Mouse (Mus musculus) kidney, postnatal 0 days (tissue): ENCODE data around the gene Sp2. TPM values are rescaled to one million over a fixed set of nuclear protein-coding genes. Genes with fewer than 3 reads are reported as not detected.

Experiments used
- ATAC-seq: fragments of 200-750 bp; cut with Nextera tagmentation; replicated peaks from 2 replicates; pipeline ENCODE4 v1.8.0; 2017; ENCODE audit warnings: low read depth, moderate number of reproducible peaks, moderate TSS enrichment, moderate library complexity; ENCODE audit not compliant: low FRiP score
- DNase-seq: peaks from one replicate; pipeline ENCODE4 v3.0.0-alpha.2; 2016; ENCODE audit warnings: low spot score
- H3K27ac ChIP-seq: fragments of 300-500 bp; sonication (generic); 2 replicates; pipeline ENCODE4 v1.5.1; 2014; ENCODE audit warnings: mild to moderate bottlenecking
- H3K27me3 ChIP-seq: fragments of 300-500 bp; sonication (generic); 2 replicates; pipeline ENCODE4 v1.6.1; 2014; ENCODE audit warnings: low read length, mixed read lengths; ENCODE audit not compliant: insufficient read depth
- H3K36me3 ChIP-seq: fragments of 300-500 bp; sonication (generic); 2 replicates; pipeline ENCODE4 v1.6.1; 2014; ENCODE audit warnings: low read length, mixed read lengths; ENCODE audit not compliant: insufficient read depth
- H3K4me1 ChIP-seq: fragments of 300-500 bp; sonication (generic); replicated peaks from 2 replicates; pipeline ENCODE4 v1.6.1; 2014; ENCODE audit warnings: antibody characterized with exemption, low read length, mixed read lengths; ENCODE audit not compliant: insufficient read depth
- H3K4me2 ChIP-seq: fragments of 300-500 bp; sonication (generic); 2 replicates; pipeline ENCODE4 v1.6.1; 2014; ENCODE audit warnings: mild to moderate bottlenecking, low read length, moderate library complexity, mixed read lengths
- H3K4me3 ChIP-seq: fragments of 300-500 bp; sonication (generic); replicated peaks from 2 replicates; pipeline ENCODE4 v1.5.1; 2014; ENCODE audit warnings: low read depth, low read length
- H3K9ac ChIP-seq: fragments of 300-500 bp; sonication (generic); 2 replicates; pipeline ENCODE4 v1.6.1; 2014; ENCODE audit warnings: low read depth, low read length
- H3K9me3 ChIP-seq: fragments of 300-500 bp; sonication (generic); replicated peaks from 2 replicates; pipeline ENCODE4 v1.6.1; 2016; ENCODE audit warnings: low read length, inconsistent platforms, mixed read lengths
- CTCF ChIP-seq: IDR thresholded peaks from 2 replicates; pipeline ENCODE4 v1.5.1; 2016; ENCODE audit warnings: antibody characterized with exemption, low read depth, mild to moderate bottlenecking, moderate library complexity
- WGBS: fragments of 180-500 bp; shearing (Covaris S2); extraction: QIAGEN DNeasy Blood & Tissue Kit; methylation state at CpG from one replicate; pipeline ENCODE4 v1.1.7; 2014; 5-methylcytosine and 5-hydroxymethylcytosine counted together
- polyA plus RNA-seq: library from polyadenylated mRNA; unstranded; fragments of >200 nt; fragmentation: Nextera tagmentation; extraction: Ambion mirVana; gene quantifications from 2 replicates; pipeline ENCODE4 v1.2.1, GENCODE M21; 2015

The Sp2 gene
- polyA plus RNA-seq, 1 experiment from 2014 or later, result 16.3 TPM

- H3K27me3 ChIP-seq, result peaks cover 19% of the 10 kb centered on the region
- no peak for DNase-seq
- H3K4me3 ChIP-seq, result no peak overlapping the region
- 47% methylated on average over 10 of the region's 10 CpGs for WGBS
- no peaks in the 10 kb centered on the region for H3K9me3 ChIP-seq
- H3K4me1 ChIP-seq, result peaks cover 28% of the 10 kb centered on the region
- no peak for ATAC-seq
- H3K36me3 ChIP-seq, result no peaks in the 10 kb centered on the region
- no peak overlapping the region for H3K9ac ChIP-seq
- no peak for TF ChIP-seq CTCF
- H3K27ac ChIP-seq, result no peak overlapping the region
- peak overlapping the region; percentile 53; the same call in 1 of the 2 replicates for H3K4me2 ChIP-seq
Observed at GRCm38 (mm10) chr11:97024977-97025376, 42.2 kb upstream of the Sp2 start.

DNA sequence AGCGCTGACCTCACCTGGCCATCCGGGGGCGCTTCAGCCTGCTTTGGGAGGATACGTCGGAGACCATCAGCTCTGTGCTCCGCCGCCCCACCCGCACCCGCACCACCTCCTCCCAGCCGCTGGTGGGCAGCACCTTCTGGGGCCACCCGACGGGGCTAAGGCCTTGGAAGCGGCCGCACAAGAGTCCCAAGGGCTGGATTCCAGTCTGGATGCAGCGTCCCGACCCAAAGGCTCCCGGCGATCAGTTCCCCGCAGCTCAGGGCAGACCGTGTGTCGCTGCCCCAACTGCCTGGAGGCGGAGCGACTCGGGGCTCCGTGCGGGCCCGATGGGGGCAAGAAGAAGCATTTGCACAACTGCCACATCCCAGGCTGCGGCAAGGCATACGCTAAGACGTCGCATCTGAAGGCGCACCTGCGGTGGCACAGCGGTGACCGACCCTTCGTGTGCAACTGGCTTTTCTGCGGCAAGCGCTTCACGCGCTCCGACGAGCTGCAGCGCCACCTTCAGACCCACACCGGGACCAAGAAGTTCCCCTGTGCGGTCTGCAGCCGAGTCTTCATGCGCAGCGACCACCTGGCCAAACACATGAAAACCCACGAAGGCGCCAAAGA is 39.2 kb upstream of the Sp2 start:
- peaks cover 35% of the 10 kb centered on the region for H3K4me1 ChIP-seq
- 1% methylated on average over 50 of the region's 50 CpGs for WGBS
- peaks cover 36% of the 10 kb centered on the region for H3K27me3 ChIP-seq
- peak; percentile 42 for ATAC-seq
- peak overlapping the region; percentile 78 for H3K9ac ChIP-seq
- peak; percentile 78 for DNase-seq
- H3K27ac ChIP-seq, result 0 out of 2 replicates have a peak overlapping the region, but pooled peaks have one; percentile 8
- no peaks in the 10 kb centered on the region for H3K36me3 ChIP-seq
- H3K4me3 ChIP-seq, result peak overlapping the region; percentile 48
- H3K9me3 ChIP-seq, result no peaks in the 10 kb centered on the region
- H3K4me2 ChIP-seq, result peak overlapping the region; percentile 92
- peak; percentile 65 for TF ChIP-seq CTCF

GRCm38 (mm10) chr11:97021121-97021765 is 38.5 kb upstream of the Sp2 start:
- Histone ChIP-seq H3K27me3 (peaks cover 43% of the 10 kb centered on the region), H3K4me2 (peak overlapping the region; percentile 92), H3K27ac (no peak overlapping the region), H3K4me3 (peak overlapping the region; percentile 48), H3K9ac (0 out of 2 replicates have a peak overlapping the region, but pooled peaks have one; percentile 78), H3K9me3 (no peaks in the 10 kb centered on the region), H3K4me1 (peaks cover 35% of the 10 kb centered on the region), H3K36me3 (no peaks in the 10 kb centered on the region)
- DNase-seq (no peak), ATAC-seq (peak; percentile 12; the same call in 1 of the 2 replicates)
- TF ChIP-seq CTCF, result no peak
- 2% methylated on average over 27 of the region's 27 CpGs for WGBS

DNA sequence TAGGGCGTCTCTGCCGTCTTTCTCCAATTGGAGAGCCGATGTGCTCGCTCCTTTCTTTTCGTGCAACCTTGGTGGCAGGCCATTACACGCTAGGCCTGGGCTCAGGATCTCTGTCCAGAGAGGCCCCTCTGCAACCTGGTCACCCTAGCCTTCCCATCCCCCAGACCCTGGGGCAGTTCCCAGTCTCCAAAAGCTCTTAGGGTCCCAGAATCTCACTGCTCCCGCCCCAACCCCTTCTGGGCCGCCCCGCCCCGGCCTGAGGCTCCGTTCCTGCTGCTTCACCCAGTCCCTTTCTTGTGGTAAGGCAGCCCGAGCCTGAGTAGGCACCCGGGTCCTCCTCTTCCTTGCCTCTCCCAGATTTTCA is 36.6 kb upstream of the Sp2 start:
- no peak for DNase-seq
- no peaks in the 10 kb centered on the region for H3K36me3 ChIP-seq
- peak overlapping the region; percentile 63; the same call in 1 of the 2 replicates for H3K4me2 ChIP-seq
- peak overlapping the region; percentile 40; the same call in 1 of the 2 replicates for H3K4me3 ChIP-seq
- WGBS, result 16% methylated on average over 13 of the region's 13 CpGs
- H3K9ac ChIP-seq, result no peak overlapping the region
- no peak overlapping the region for H3K27ac ChIP-seq
- no peak for ATAC-seq
- no peaks in the 10 kb centered on the region for H3K9me3 ChIP-seq
- peaks cover 55% of the 10 kb centered on the region for H3K27me3 ChIP-seq
- TF ChIP-seq CTCF, result no peak
- peaks cover 23% of the 10 kb centered on the region for H3K4me1 ChIP-seq

- H3K9me3 ChIP-seq, result no peaks in the 10 kb centered on the region
- H3K9ac ChIP-seq, result peak overlapping the region; percentile 47; the same call in 1 of the 2 replicates
- no peak for DNase-seq
- no peaks in the 10 kb centered on the region for H3K36me3 ChIP-seq
- H3K4me3 ChIP-seq, result peak overlapping the region; percentile 40
- peaks cover 55% of the 10 kb centered on the region for H3K27me3 ChIP-seq
- ATAC-seq, result no peak
- H3K4me1 ChIP-seq, result peaks cover 23% of the 10 kb centered on the region
- no peak overlapping the region for H3K27ac ChIP-seq
- peak overlapping the region; percentile 63 for H3K4me2 ChIP-seq
- no peak for TF ChIP-seq CTCF
- WGBS, result 4% methylated on average over 49 of the region's 68 CpGs
Observed at GRCm38 (mm10) chr11:97018583-97019344, 36.0 kb upstream of the Sp2 start.
